Mouse (Mus musculus) neural tube, embryonic 15.5 days (tissue): ENCODE results near the gene Lgals9. TPM values are rescaled to one million over a fixed set of nuclear protein-coding genes. Genes with fewer than 3 reads are reported as not detected.

Experiments
- ATAC-seq: fragments of 200-750 bp; cut with Nextera tagmentation; 2 replicates; pipeline ENCODE4 v1.8.0; 2017; ENCODE audit warnings: mild to moderate bottlenecking, moderate TSS enrichment, moderate library complexity; ENCODE audit not compliant: low FRiP score
- H3K27ac ChIP-seq: fragments of 300-500 bp; sonication (generic); replicated peaks from 2 replicates; pipeline ENCODE4 v1.5.1; 2015; ENCODE audit warnings: mild to moderate bottlenecking, inconsistent platforms
- H3K27me3 ChIP-seq: fragments of 300-500 bp; sonication (generic); replicated peaks from 2 replicates; pipeline ENCODE4 v1.6.1; 2015; ENCODE audit warnings: inconsistent platforms
- H3K36me3 ChIP-seq: fragments of 300-500 bp; sonication (generic); 2 replicates; pipeline ENCODE4 v1.6.1; 2015; ENCODE audit warnings: inconsistent platforms
- H3K4me1 ChIP-seq: fragments of 300-500 bp; sonication (generic); 2 replicates; pipeline ENCODE4 v1.6.1; 2015; ENCODE audit warnings: inconsistent platforms
- H3K4me2 ChIP-seq: fragments of 300-500 bp; sonication (generic); 2 replicates; pipeline ENCODE4 v1.6.1; 2015; ENCODE audit warnings: inconsistent platforms, mild to moderate bottlenecking, moderate library complexity
- H3K4me3 ChIP-seq: fragments of 300-500 bp; sonication (generic); replicated peaks from 2 replicates; pipeline ENCODE4 v1.5.1; 2015; ENCODE audit warnings: mild to moderate bottlenecking, inconsistent platforms
- H3K9ac ChIP-seq: fragments of 300-500 bp; sonication (generic); replicated peaks from 2 replicates; pipeline ENCODE4 v1.6.1; 2015; ENCODE audit warnings: mild to moderate bottlenecking, inconsistent platforms
- H3K9me3 ChIP-seq: fragments of 300-500 bp; sonication (generic); replicated peaks from 2 replicates; pipeline ENCODE4 v1.6.1; 2016; ENCODE audit warnings: inconsistent platforms
- WGBS: fragments of 180-500 bp; shearing (Covaris S2); methylation state at CpG from one replicate; pipeline ENCODE4 v1.1.7; 2015; ENCODE audit warnings: mixed read lengths; 5-methylcytosine and 5-hydroxymethylcytosine counted together
- polyA plus RNA-seq: library from polyadenylated mRNA; unstranded; fragments of >200 nt; fragmentation: Nextera tagmentation; extraction: Ambion mirVana; gene quantifications from 2 replicates; pipeline ENCODE4 v1.2.1, GENCODE M21; 2015

Gene Lgals9
- polyA plus RNA-seq, 1 experiment from 2014 or later: 18.3 TPM

- H3K9me3 ChIP-seq: no peaks in the 10 kb centered on the region
- WGBS: 86% methylated on average over 7 of the region's 7 CpGs
- H3K4me1 ChIP-seq: no peaks in the 10 kb centered on the region
- ATAC-seq: no peak
- H3K36me3 ChIP-seq: no peaks in the 10 kb centered on the region
- H3K4me2 ChIP-seq: no peak overlapping the region
- no peak overlapping the region for H3K27ac ChIP-seq
- H3K4me3 ChIP-seq: no peak overlapping the region
- H3K9ac ChIP-seq: no peak overlapping the region
- no peaks in the 10 kb centered on the region for H3K27me3 ChIP-seq
These were observed 1.2 kb downstream of the Lgals9 start for GRCm38 (mm10) chr11:78983539-78983938.

GRCm38 (mm10) chr11:78982513-78983291, 2.0 kb downstream of the Lgals9 start:
- no peak overlapping the region for H3K27ac ChIP-seq
- H3K36me3 ChIP-seq: no peaks in the 10 kb centered on the region
- H3K9me3 ChIP-seq: no peaks in the 10 kb centered on the region
- H3K9ac ChIP-seq: no peak overlapping the region
- no peaks in the 10 kb centered on the region for H3K27me3 ChIP-seq
- H3K4me3 ChIP-seq: no peak overlapping the region
- H3K4me1 ChIP-seq: no peaks in the 10 kb centered on the region
- WGBS: 86% methylated on average over 12 of the region's 12 CpGs
- H3K4me2 ChIP-seq: no peak overlapping the region
- no peak for ATAC-seq

GRCm38 (mm10) chr11:78982042-78982441, 2.7 kb downstream of the Lgals9 start:
- Histone ChIP-seq H3K27me3 (no peaks in the 10 kb centered on the region), H3K9me3 (no peaks in the 10 kb centered on the region), H3K4me2 (no peak overlapping the region), H3K4me1 (no peaks in the 10 kb centered on the region), H3K27ac (no peak overlapping the region), H3K4me3 (no peak overlapping the region), H3K9ac (no peak overlapping the region), H3K36me3 (no peaks in the 10 kb centered on the region)
- 85% methylated on average over 2 of the region's 2 CpGs for WGBS
- no peak for ATAC-seq

GRCm38 (mm10) chr11:78980083-78980634, 4.6 kb downstream of the Lgals9 start:
- no peaks in the 10 kb centered on the region for H3K36me3 ChIP-seq
- H3K27ac ChIP-seq: no peak overlapping the region
- H3K4me1 ChIP-seq: no peaks in the 10 kb centered on the region
- WGBS: 83% methylated on average over 4 of the region's 4 CpGs
- H3K4me2 ChIP-seq: no peak overlapping the region
- no peaks in the 10 kb centered on the region for H3K27me3 ChIP-seq
- no peaks in the 10 kb centered on the region for H3K9me3 ChIP-seq
- ATAC-seq: no peak
- H3K9ac ChIP-seq: no peak overlapping the region
- no peak overlapping the region for H3K4me3 ChIP-seq

- WGBS: 87% methylated on average over 12 of the region's 12 CpGs
- no peaks in the 10 kb centered on the region for H3K27me3 ChIP-seq
- ATAC-seq: no peak
- no peaks in the 10 kb centered on the region for H3K9me3 ChIP-seq
- H3K36me3 ChIP-seq: no peaks in the 10 kb centered on the region
- no peak overlapping the region for H3K4me3 ChIP-seq
- peaks cover 3% of the 10 kb centered on the region for H3K4me1 ChIP-seq
- no peak overlapping the region for H3K4me2 ChIP-seq
- no peak overlapping the region for H3K27ac ChIP-seq
- no peak overlapping the region for H3K9ac ChIP-seq
These were observed 6.3 kb downstream of the Lgals9 start for GRCm38 (mm10) chr11:78978176-78979019.

GRCm38 (mm10) chr11:78976731-78977510, 7.8 kb downstream of the Lgals9 start:
- no peak overlapping the region for H3K4me3 ChIP-seq

GRCm38 (mm10) chr11:78973381-78974150, 11.2 kb downstream of the Lgals9 start:
- Histone ChIP-seq H3K4me1 (peaks cover 14% of the 10 kb centered on the region), H3K27me3 (no peaks in the 10 kb centered on the region), H3K36me3 (no peaks in the 10 kb centered on the region), H3K27ac (peak overlapping the region; percentile 58), H3K9ac (no peak overlapping the region), H3K4me3 (0 out of 2 replicates have a peak overlapping the region, but pooled peaks have one; percentile 6), H3K4me2 (peak overlapping the region; percentile 38), H3K9me3 (no peaks in the 10 kb centered on the region)
- WGBS: 44% methylated on average over 17 of the region's 17 CpGs
- ATAC-seq: peak; percentile 59

More at GRCm38 (mm10) chr11:78976731-78977510, 7.8 kb downstream of the Lgals9 start:
- Histone ChIP-seq H3K27ac (no peak overlapping the region), H3K4me1 (peaks cover 14% of the 10 kb centered on the region), H3K9me3 (no peaks in the 10 kb centered on the region), H3K4me2 (no peak overlapping the region), H3K27me3 (no peaks in the 10 kb centered on the region), H3K9ac (no peak overlapping the region), H3K36me3 (no peaks in the 10 kb centered on the region)
- ATAC-seq: no peak
- WGBS: 78% methylated on average over 8 of the region's 8 CpGs

- no peaks in the 10 kb centered on the region for H3K36me3 ChIP-seq
- H3K27me3 ChIP-seq: no peaks in the 10 kb centered on the region
- 42% methylated on average over 8 of the region's 8 CpGs for WGBS
- H3K4me2 ChIP-seq: peak overlapping the region; percentile 38
- H3K9me3 ChIP-seq: no peaks in the 10 kb centered on the region
- H3K4me3 ChIP-seq: 0 out of 2 replicates have a peak overlapping the region, but pooled peaks have one; percentile 6
- H3K4me1 ChIP-seq: peaks cover 14% of the 10 kb centered on the region
- no peak for ATAC-seq
- H3K27ac ChIP-seq: peak overlapping the region; percentile 58
- H3K9ac ChIP-seq: no peak overlapping the region
These were observed 11.9 kb downstream of the Lgals9 start for GRCm38 (mm10) chr11:78972811-78973351.

- Histone ChIP-seq H3K9me3 (no peaks in the 10 kb centered on the region), H3K4me3 (no peak overlapping the region), H3K36me3 (no peaks in the 10 kb centered on the region), H3K4me2 (no peak overlapping the region), H3K27ac (no peak overlapping the region), H3K9ac (no peak overlapping the region), H3K4me1 (peaks cover 14% of the 10 kb centered on the region), H3K27me3 (no peaks in the 10 kb centered on the region)
- 41% methylated on average over 6 of the region's 6 CpGs for WGBS
- no peak for ATAC-seq
These were observed 12.4 kb downstream of the Lgals9 start for GRCm38 (mm10) chr11:78972328-78972727.

GRCm38 (mm10) chr11:78971746-78972145, 13.0 kb downstream of the Lgals9 start:
- no peak overlapping the region for H3K4me2 ChIP-seq
- no peak overlapping the region for H3K4me3 ChIP-seq
- WGBS: 92% methylated on average over 3 of the region's 3 CpGs
- no peaks in the 10 kb centered on the region for H3K36me3 ChIP-seq
- ATAC-seq: no peak
- H3K4me1 ChIP-seq: peaks cover 14% of the 10 kb centered on the region
- H3K9me3 ChIP-seq: no peaks in the 10 kb centered on the region
- H3K9ac ChIP-seq: no peak overlapping the region
- H3K27me3 ChIP-seq: no peaks in the 10 kb centered on the region
- no peak overlapping the region for H3K27ac ChIP-seq
